21 mouse cellular contexts compared by ENCODE assay signal in the genomic region with DNA sequence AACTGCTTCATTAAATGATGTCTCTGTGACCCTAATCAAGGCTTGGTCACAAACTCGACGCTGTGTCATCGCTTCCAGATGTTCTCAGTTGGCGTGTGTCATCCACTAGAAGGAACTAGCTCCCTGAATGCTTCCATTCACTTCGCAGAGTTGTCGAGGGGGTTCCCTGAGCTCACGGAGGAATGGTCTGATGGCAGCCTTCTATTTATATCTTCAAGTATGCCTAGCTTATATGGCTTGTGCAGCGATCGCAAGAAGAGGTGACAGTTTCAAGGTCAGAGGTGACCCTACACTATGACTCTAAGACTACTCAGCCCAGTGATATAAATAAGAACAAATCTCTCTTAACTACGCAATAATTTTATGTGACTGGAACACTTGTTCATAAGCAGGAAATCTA.
DNase-seq lines count a peak whose midpoint lies in the region; ATAC-seq lines count a peak whose summit lies in the region.
"Had no signal": no experiment of that assay in that cellular context is flagged by ENCODE, and none has a peak within 500 bp of the region (broad histone marks: within the 10 kb centered on the region; RNA-seq: fewer than 3 reads in every experiment).

No protein-coding gene starts in this region.

- no peak overlapping the region for H3K4me3 ChIP-seq in heart, embryonic 14.5 days (ENCODE audit: control insufficient read depth in 1 of 2, insufficient read depth in 1 of 2, low read depth in 1 of 2, low read length in 2 of 2)
- no peak overlapping the region for H3K4me3 ChIP-seq in liver, embryonic 11.5 days (ENCODE audit: low read depth, low read length)
- H3K4me3 ChIP-seq: erythroblast, embryonic 14.5 days; kidney, embryonic 15.5 days; liver, embryonic 12.5 days; neural tube, embryonic 12.5 days had no signal

- H3K9me3 ChIP-seq in heart, embryonic 14.5 days (ENCODE audit: control insufficient read depth, low read length), result no peaks in the 10 kb centered on the region
- no peaks in the 10 kb centered on the region for H3K9me3 ChIP-seq in liver, embryonic 11.5 days (ENCODE audit: control insufficient read depth, low read length)
- H3K9me3 ChIP-seq: kidney, embryonic 15.5 days; liver, embryonic 12.5 days; neural tube, embryonic 12.5 days had no signal

- H3K4me2 ChIP-seq in heart, embryonic 14.5 days (ENCODE audit: low read length), result 0 out of 2 replicates have a peak overlapping the region, but pooled peaks have one; percentile 4
- H3K4me2 ChIP-seq in liver, embryonic 11.5 days, result no peak overlapping the region
- H3K4me2 ChIP-seq: hindbrain, embryonic 14.5 days; kidney, embryonic 15.5 days; liver, embryonic 12.5 days; midbrain, embryonic 11.5 days; neural tube, embryonic 12.5 days had no signal

- no peaks in the 10 kb centered on the region for H3K36me3 ChIP-seq in heart, embryonic 14.5 days (ENCODE audit: control insufficient read depth, insufficient read depth, low read length)
- H3K36me3 ChIP-seq in liver, embryonic 11.5 days (ENCODE audit: control insufficient read depth, insufficient read depth, low read length), result no peaks in the 10 kb centered on the region
- H3K36me3 ChIP-seq: kidney, embryonic 15.5 days; liver, embryonic 12.5 days; neural tube, embryonic 12.5 days had no signal

- no peak for DNase-seq in heart, postnatal 14 days
- DNase-seq in brain, adult 2 months (ENCODE audit: low read depth, low spot score), result peak; percentile 19
- DNase-seq in embryo, embryonic 10.5 days (ENCODE audit: low spot score), result peak; percentile 18
- DNase-seq in forelimb bud, embryonic 11.5 days (ENCODE audit: low read depth, low spot score), result peak; percentile 2
- DNase-seq in liver, embryonic 11.5 days (ENCODE audit: low spot score), result no peak
- no peak for DNase-seq in thymus, postnatal 4 days
- DNase-seq: cerebellum, adult 9-10 months; gastrocnemius, postnatal 25 days; kidney, postnatal 4 days; layer of hippocampus, adult 9-11 months; lung, adult 2 months; thymus, postnatal 14 days had no signal

- ATAC-seq in heart, embryonic 14.5 days (ENCODE audit: insufficient number of reproducible peaks, insufficient read depth, low FRiP score, low read depth), result peak; percentile 59; the same call in 1 of the 2 replicates
- no peak for ATAC-seq in liver, embryonic 11.5 days (replicated peaks; ENCODE audit: low FRiP score)
- ATAC-seq: forebrain, embryonic 14.5 days; intestine, embryonic 16.5 days; liver, embryonic 12.5 days had no signal

- 28% methylated on average over 10 of the region's 10 CpGs for WGBS in heart, embryonic 14.5 days
- 85% methylated on average over 10 of the region's 10 CpGs for WGBS in liver, embryonic 11.5 days

- H3K27ac ChIP-seq in heart, embryonic 14.5 days (replicated peaks in 1 of 2; ENCODE audit: control insufficient read depth in 1 of 2, insufficient read depth in 1 of 2, low read depth in 2 of 2, low read length in 2 of 2), result peak overlapping the region; percentile 27 to 49; a peak in 3 of 4 replicates
- H3K27ac ChIP-seq in liver, embryonic 11.5 days (ENCODE audit: low read depth, low read length), result no peak overlapping the region
- H3K27ac ChIP-seq: hindbrain, embryonic 14.5 days; kidney, embryonic 15.5 days; liver, embryonic 12.5 days; neural tube, embryonic 12.5 days had no signal

- intact Hi-C loops in heart, postnatal 14 days (cut with DNase I), result no loop called here

- peaks cover 2 to 6% of the 10 kb centered on the region in 2 experiments; a peak in 1 of 4 replicates for H3K4me1 ChIP-seq in heart, embryonic 14.5 days (ENCODE audit: control insufficient read depth in 2 of 2, insufficient read depth in 2 of 2, low read length in 2 of 2)
- no peaks in the 10 kb centered on the region for H3K4me1 ChIP-seq in liver, embryonic 11.5 days (replicated peaks; ENCODE audit: control insufficient read depth, insufficient read depth, low read length)
- H3K4me1 ChIP-seq: kidney, embryonic 15.5 days; liver, embryonic 12.5 days; neural tube, embryonic 12.5 days had no signal

- no peaks in the 10 kb centered on the region for H3K27me3 ChIP-seq in heart, embryonic 14.5 days (ENCODE audit: control insufficient read depth, insufficient read depth, low read length)
- no peaks in the 10 kb centered on the region for H3K27me3 ChIP-seq in liver, embryonic 11.5 days (replicated peaks; ENCODE audit: control insufficient read depth, insufficient read depth, low read length)
- H3K27me3 ChIP-seq: kidney, embryonic 15.5 days; liver, embryonic 12.5 days; neural tube, embryonic 12.5 days had no signal

- H3K9ac ChIP-seq in heart, embryonic 14.5 days (ENCODE audit: low read length), result no peak overlapping the region
- no peak overlapping the region for H3K9ac ChIP-seq in liver, embryonic 11.5 days (ENCODE audit: low read depth, low read length)
- H3K9ac ChIP-seq: hindbrain, embryonic 14.5 days; kidney, embryonic 15.5 days; liver, embryonic 12.5 days; neural tube, embryonic 12.5 days had no signal

Comparison
In these comparisons a context has a peak if more than half of its experiments do, and no peak if none do; other contexts are left out.
1. DNase-seq: peak in brain, adult 2 months (single experiment), embryo, embryonic 10.5 days (single experiment) and forelimb bud, embryonic 11.5 days (single experiment); none in heart, postnatal 14 days (0 of 2), liver, embryonic 11.5 days (single experiment) and thymus, postnatal 4 days (single experiment).